Mouse (Mus musculus): ENCODE data around the gene Pzp. TPM values are rescaled to one million over a fixed set of nuclear protein-coding genes. Genes with fewer than 3 reads are reported as not detected.
A peak's percentile ranks its signal among the peaks of the same experiment; 100 is the strongest.

Gene Pzp
- polyA plus RNA-seq, 1 experiment from 2014 or later: not detected

DNA sequence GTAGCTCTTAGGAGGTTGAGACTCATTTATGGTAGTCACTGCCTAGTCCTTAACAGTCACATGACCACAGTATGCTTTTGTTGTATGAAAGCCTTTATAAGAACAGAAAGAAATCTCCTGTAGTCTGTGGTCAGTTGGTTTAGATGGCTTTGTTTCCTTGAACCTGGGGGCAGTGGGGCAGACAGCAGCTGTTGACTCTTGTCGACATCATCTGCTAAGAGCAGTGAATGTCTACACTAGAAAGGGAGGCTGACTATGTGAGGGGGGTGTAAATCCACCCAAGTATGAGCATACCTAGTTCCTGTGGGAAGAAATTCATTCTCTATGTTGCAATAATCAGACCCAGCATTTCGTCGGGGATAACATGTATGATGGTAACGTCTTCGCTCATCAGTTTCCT, 79.5 kb downstream of the Pzp start:
- Histone ChIP-seq H3K9ac (ENCODE audit: low read length) (no peak overlapping the region), H3K4me3 (ENCODE audit: low read depth, low read length) (no peak overlapping the region), H3K4me2 (ENCODE audit: low read depth) (no peak overlapping the region), H3K27me3 (ENCODE audit: control insufficient read depth, insufficient read depth, low read length) (no peaks in the 10 kb centered on the region), H3K4me1 (ENCODE audit: control insufficient read depth, insufficient read depth, low read length) (no peaks in the 10 kb centered on the region), H3K36me3 (ENCODE audit: control insufficient read depth, insufficient read depth, low read length) (no peaks in the 10 kb centered on the region), H3K27ac (ENCODE audit: low read depth, low read length) (no peak overlapping the region), H3K9me3 (ENCODE audit: control insufficient read depth, low read length) (no peaks in the 10 kb centered on the region)
- ATAC-seq (ENCODE audit: insufficient read depth, low FRiP score, low TSS enrichment) (no peak), DNase-seq (ENCODE audit: low spot score) (no peak)
- 95% methylated on average over 5 of the region's 5 CpGs for WGBS

DNA sequence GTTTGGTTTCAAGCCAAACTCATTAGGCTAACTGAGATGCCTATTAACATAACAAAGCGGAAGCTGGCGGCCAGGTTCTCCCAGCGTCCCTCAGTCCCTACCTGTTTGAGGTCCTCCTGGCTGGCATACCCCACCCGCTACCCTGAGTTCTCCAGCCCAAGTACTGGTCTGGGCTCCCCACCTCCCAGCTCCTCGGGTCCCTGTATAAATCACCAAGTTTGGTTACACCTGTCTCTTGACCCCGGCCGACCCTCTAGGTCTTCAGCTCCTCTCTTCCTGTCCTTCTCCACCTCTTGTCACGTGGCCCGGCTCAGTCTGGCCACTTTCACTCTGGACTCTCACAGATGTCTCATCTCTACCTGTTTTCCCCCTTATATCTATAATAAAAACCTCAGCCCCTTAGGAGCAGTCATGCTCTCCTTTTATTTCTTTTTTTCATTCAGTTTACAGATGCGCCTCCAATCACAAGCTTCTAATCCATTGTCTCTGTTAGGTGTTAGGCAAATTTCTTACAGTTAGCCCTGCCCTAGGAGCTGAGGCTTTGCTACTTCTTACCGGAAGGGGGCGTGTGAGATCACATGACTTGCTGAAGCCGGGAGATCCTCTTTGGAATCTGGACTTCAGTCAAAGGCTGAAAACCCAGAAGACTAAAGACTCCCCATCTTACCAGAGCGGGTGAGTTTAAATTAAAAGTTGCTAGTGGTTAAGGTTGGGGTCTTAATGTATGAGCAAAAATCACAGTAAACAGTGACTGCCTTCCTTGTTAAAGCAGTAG, 80.6 kb downstream of the Pzp start:
- Histone ChIP-seq H3K36me3 (ENCODE audit: control insufficient read depth, insufficient read depth, low read length) (no peaks in the 10 kb centered on the region), H3K4me3 (ENCODE audit: low read depth, low read length) (no peak overlapping the region), H3K4me1 (ENCODE audit: control insufficient read depth, insufficient read depth, low read length) (no peaks in the 10 kb centered on the region), H3K9ac (ENCODE audit: low read length) (no peak overlapping the region), H3K27ac (ENCODE audit: low read depth, low read length) (no peak overlapping the region), H3K4me2 (ENCODE audit: low read depth) (no peak overlapping the region), H3K27me3 (ENCODE audit: control insufficient read depth, insufficient read depth, low read length) (no peaks in the 10 kb centered on the region), H3K9me3 (ENCODE audit: control insufficient read depth, low read length) (no peaks in the 10 kb centered on the region)
- DNase-seq (ENCODE audit: low spot score) (peak; percentile 41), ATAC-seq (ENCODE audit: insufficient read depth, low FRiP score, low TSS enrichment) (no peak)
- 13% methylated on average over 14 of the region's 14 CpGs for whole genome bisulfite sequencing

DNA sequence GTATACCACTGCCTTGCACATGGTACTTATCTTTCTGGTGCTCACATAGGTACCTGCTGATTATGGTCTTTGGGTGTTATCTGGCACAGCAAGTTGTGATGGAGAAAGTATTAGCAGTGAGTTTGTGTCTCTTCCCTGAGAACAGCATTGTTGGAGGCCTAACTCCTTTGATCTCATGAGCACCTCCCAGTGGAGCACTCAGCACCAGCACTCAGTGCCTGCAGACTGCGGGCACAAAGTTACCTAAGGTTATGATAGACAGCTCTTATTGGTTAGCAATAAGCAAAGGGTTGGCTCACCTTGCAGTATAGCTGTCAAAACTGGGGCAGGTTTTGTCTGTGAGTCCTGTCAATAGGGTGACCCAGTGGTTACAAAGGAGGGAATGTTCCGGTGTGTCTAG, 86.3 kb downstream of the Pzp start:
- DNase-seq (ENCODE audit: low spot score) (no peak), ATAC-seq (ENCODE audit: insufficient read depth, low FRiP score, low TSS enrichment) (no peak)
- Histone ChIP-seq H3K9me3 (ENCODE audit: control insufficient read depth, low read length) (no peaks in the 10 kb centered on the region), H3K36me3 (ENCODE audit: control insufficient read depth, insufficient read depth, low read length) (peaks cover 7% of the 10 kb centered on the region), H3K27ac (ENCODE audit: low read depth, low read length) (no peak overlapping the region), H3K4me3 (ENCODE audit: low read depth, low read length) (no peak overlapping the region), H3K9ac (ENCODE audit: low read length) (no peak overlapping the region), H3K27me3 (ENCODE audit: control insufficient read depth, insufficient read depth, low read length) (no peaks in the 10 kb centered on the region), H3K4me1 (ENCODE audit: control insufficient read depth, insufficient read depth, low read length) (peaks cover 10% of the 10 kb centered on the region; the same call in 1 of the 2 replicates), H3K4me2 (ENCODE audit: low read depth) (no peak overlapping the region)
- 94% methylated on average over 2 of the region's 2 CpGs for WGBS

DNA sequence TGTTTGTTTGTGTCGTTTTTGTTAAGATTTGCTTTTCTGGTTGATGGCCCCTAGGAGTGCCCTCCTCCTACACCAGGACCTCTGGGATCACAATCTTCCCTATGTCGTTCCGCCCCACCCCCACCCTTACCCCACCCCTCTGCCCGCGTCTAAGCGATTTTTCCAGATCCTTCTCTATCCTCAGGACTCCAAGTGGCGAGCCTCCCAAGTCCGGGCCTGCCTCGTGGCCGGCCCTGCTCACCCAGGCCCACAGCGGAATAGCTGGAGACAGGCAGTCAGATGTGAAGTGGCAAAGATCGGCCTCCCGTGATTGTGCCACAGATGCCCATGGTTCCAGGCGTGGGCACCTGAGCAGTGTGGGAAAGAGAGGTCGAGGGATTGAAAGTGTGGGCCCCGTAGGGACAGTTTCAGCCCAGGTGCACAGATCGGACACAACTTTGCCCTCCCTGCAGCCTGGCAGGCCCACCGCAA, 87.6 kb downstream of the Pzp start:
- WGBS: 31% methylated on average over 18 of the region's 18 CpGs
- Histone ChIP-seq H3K4me1 (ENCODE audit: control insufficient read depth, insufficient read depth, low read length) (peaks cover 10% of the 10 kb centered on the region; the same call in 1 of the 2 replicates), H3K36me3 (ENCODE audit: control insufficient read depth, insufficient read depth, low read length) (peaks cover 14% of the 10 kb centered on the region), H3K9me3 (ENCODE audit: control insufficient read depth, low read length) (no peaks in the 10 kb centered on the region), H3K4me2 (ENCODE audit: low read depth) (peak overlapping the region; percentile 69), H3K9ac (ENCODE audit: low read length) (peak overlapping the region; percentile 47), H3K4me3 (ENCODE audit: low read depth, low read length) (peak overlapping the region; percentile 97; the same call in 1 of the 2 replicates), H3K27me3 (ENCODE audit: control insufficient read depth, insufficient read depth, low read length) (no peaks in the 10 kb centered on the region), H3K27ac (ENCODE audit: low read depth, low read length) (no peak overlapping the region)
- ATAC-seq (ENCODE audit: insufficient read depth, low FRiP score, low TSS enrichment) (peak; percentile 48), DNase-seq (ENCODE audit: low spot score) (no peak)

DNA sequence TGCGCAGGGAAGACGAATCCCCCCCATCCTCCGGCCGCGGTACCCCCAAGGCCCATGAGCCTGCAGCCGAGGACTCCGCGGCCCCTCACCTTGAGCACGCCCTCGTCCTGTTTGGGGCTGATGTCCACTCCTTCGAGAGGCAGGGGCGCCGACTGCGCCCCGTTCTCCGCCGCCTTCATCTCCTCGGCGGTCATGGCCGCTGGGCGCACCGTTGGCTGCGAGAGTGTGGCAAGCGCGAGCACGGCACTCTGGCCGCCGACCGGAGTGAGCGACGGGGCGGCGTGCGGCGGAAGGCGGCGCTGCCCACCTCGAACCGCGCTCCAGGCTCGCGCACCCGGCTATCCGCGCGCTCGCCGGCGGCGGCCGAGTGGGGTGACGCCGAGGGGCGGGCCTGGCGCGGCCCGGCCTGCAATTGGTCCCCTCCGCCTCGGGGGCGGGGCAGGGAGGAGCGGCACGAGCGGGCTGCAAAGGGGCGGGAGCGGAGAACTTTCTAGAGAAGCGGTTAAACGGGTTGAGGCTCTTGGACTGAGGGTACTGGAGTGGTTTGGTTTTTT, 88.1 kb downstream of the Pzp start, which contains the start of gene Fkbp4:
Gene Fkbp4, minus strand, starts transcription at position 361 of the 554 bp plus-strand sequence.
- Histone ChIP-seq H3K4me2 (ENCODE audit: low read depth) (peak within 1 kb of the TSS; percentile 69), H3K27me3 (ENCODE audit: control insufficient read depth, insufficient read depth, low read length) (no peaks in the 10 kb centered on the region), H3K4me1 (ENCODE audit: control insufficient read depth, insufficient read depth, low read length) (peaks cover 10% of the 10 kb centered on the region; the same call in 1 of the 2 replicates), H3K4me3 (ENCODE audit: low read depth, low read length) (peak within 1 kb of the TSS; percentile 97), H3K36me3 (ENCODE audit: control insufficient read depth, insufficient read depth, low read length) (peaks cover 15% of the 10 kb centered on the region), H3K9ac (ENCODE audit: low read length) (peak within 1 kb of the TSS; percentile 98), H3K27ac (ENCODE audit: low read depth, low read length) (peak within 1 kb of the TSS; percentile 85), H3K9me3 (ENCODE audit: control insufficient read depth, low read length) (no peaks in the 10 kb centered on the region)
- 0% methylated on average over 65 of the region's 67 CpGs for WGBS
- ATAC-seq (ENCODE audit: insufficient read depth, low FRiP score, low TSS enrichment): peak; percentile 93
- DNase-seq (ENCODE audit: low spot score): peak; percentile 96

DNA sequence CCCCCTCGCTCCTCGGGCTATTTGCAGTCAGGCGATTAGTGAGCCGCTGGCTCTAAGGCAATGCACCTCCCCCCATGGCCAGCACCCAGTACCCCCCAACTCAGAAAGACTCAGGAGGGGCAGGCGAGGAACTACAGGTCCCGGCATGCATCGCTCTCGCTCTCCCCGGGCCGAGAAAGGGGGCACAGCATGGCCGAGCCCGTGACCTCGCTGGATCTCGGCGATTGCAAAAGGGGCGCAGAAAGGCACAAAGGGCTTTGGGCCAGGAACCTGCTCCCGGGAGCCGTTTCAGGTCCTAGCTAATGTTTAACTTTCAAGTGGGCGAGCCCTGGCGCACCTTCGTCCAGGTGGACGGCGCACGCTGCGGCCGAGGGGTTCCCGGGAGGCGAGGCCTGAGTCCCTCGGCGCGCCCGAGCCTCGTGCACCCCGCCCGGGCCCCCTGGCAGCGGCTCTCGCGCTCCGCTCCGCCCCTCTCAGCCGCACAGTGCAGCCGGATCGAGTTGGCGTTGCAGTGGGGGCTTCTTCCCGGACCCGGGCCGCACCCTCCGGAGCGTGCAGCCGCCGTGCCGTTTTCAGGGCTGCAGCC, 88.7 kb downstream of the Pzp start:
- Histone ChIP-seq H3K9me3 (ENCODE audit: control insufficient read depth, low read length) (no peaks in the 10 kb centered on the region), H3K4me2 (ENCODE audit: low read depth) (peak overlapping the region; percentile 69), H3K27ac (ENCODE audit: low read depth, low read length) (peak overlapping the region; percentile 85), H3K27me3 (ENCODE audit: control insufficient read depth, insufficient read depth, low read length) (no peaks in the 10 kb centered on the region), H3K36me3 (ENCODE audit: control insufficient read depth, insufficient read depth, low read length) (peaks cover 18% of the 10 kb centered on the region), H3K4me3 (ENCODE audit: low read depth, low read length) (peak overlapping the region; percentile 97), H3K4me1 (ENCODE audit: control insufficient read depth, insufficient read depth, low read length) (peaks cover 10% of the 10 kb centered on the region; the same call in 1 of the 2 replicates), H3K9ac (ENCODE audit: low read length) (peak overlapping the region; percentile 98)
- peak; percentile 76 for ATAC-seq (ENCODE audit: insufficient read depth, low FRiP score, low TSS enrichment)
- WGBS: under 1% methylated on average over 38 of the region's 52 CpGs
- peak; percentile 78 for DNase-seq (ENCODE audit: low spot score)

DNA sequence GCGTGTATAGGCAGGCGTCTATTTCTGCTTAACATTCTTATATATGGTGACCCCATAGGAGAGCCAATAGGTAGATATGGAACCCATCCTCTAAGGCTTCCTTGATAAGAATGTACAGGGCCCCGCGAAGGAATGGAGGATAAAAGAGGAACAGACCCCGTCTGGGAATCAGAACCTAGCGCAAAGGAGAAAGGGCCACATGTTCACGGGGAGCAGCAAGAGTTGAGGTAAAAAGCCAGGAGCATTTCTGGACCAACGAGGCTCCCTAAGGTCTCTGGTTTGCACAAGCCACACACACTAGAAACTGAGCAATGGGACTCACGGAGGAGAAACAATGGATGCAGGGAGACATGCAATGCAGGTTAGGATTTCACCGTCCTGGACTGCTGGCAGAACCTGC, 89.2 kb downstream of the Pzp start:
- ATAC-seq (ENCODE audit: insufficient read depth, low FRiP score, low TSS enrichment): no peak
- H3K27ac ChIP-seq (ENCODE audit: low read depth, low read length): no peak overlapping the region
- H3K9ac ChIP-seq (ENCODE audit: low read length): peak overlapping the region; percentile 98
- peaks cover 10% of the 10 kb centered on the region; the same call in 1 of the 2 replicates for H3K4me1 ChIP-seq (ENCODE audit: control insufficient read depth, insufficient read depth, low read length)
- 7% methylated on average over 10 of the region's 10 CpGs for WGBS
- H3K27me3 ChIP-seq (ENCODE audit: control insufficient read depth, insufficient read depth, low read length): no peaks in the 10 kb centered on the region
- peak overlapping the region; percentile 69 for H3K4me2 ChIP-seq (ENCODE audit: low read depth)
- DNase-seq (ENCODE audit: low spot score): no peak
- no peaks in the 10 kb centered on the region for H3K9me3 ChIP-seq (ENCODE audit: control insufficient read depth, low read length)
- peak overlapping the region; percentile 97 for H3K4me3 ChIP-seq (ENCODE audit: low read depth, low read length)
- peaks cover 21% of the 10 kb centered on the region for H3K36me3 ChIP-seq (ENCODE audit: control insufficient read depth, insufficient read depth, low read length)

DNA sequence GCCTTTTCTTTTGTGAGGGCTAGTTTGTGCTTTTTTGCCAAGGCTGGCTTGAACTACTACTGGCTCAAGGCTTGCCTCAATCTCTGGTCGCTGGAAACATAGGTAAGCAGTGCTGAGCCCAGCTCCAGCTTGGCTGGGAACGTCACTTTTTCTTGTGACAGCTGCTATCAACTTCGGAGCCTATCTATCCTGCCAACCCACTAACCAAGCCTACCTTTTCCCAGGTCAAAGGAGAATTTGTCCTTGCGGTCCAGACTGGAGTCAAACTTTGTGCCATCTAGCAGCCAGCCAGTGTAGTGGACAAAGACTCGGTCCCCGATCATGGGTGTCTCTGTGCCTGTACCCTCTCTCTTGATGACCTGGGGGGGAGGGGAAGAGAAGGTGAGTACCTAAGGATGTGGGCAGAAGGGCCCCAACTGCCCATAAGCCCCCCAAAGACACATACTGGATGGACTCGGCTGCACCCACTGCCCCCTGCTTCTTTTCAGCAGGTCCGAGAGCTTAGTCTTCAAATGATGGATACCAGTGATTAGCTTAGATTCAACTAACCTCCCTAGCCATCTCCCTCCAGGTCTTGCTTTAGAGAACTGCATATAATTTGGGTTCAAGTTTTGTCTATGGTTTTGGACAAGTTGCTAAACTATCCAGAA, 90.0 kb downstream of the Pzp start:
- peaks cover 28% of the 10 kb centered on the region for H3K36me3 ChIP-seq (ENCODE audit: control insufficient read depth, insufficient read depth, low read length)
- ATAC-seq (ENCODE audit: insufficient read depth, low FRiP score, low TSS enrichment): no peak
- peak overlapping the region; percentile 69 for H3K4me2 ChIP-seq (ENCODE audit: low read depth)

More for the DNA sequence above, 90.0 kb downstream of the Pzp start:
- Histone ChIP-seq H3K4me3 (ENCODE audit: low read depth, low read length) (peak overlapping the region; percentile 97), H3K27ac (ENCODE audit: low read depth, low read length) (no peak overlapping the region), H3K4me1 (ENCODE audit: control insufficient read depth, insufficient read depth, low read length) (peaks cover 10% of the 10 kb centered on the region; the same call in 1 of the 2 replicates), H3K9ac (ENCODE audit: low read length) (0 out of 2 replicates have a peak overlapping the region, but pooled peaks have one; percentile 1), H3K27me3 (ENCODE audit: control insufficient read depth, insufficient read depth, low read length) (no peaks in the 10 kb centered on the region), H3K9me3 (ENCODE audit: control insufficient read depth, low read length) (no peaks in the 10 kb centered on the region)
- WGBS: 93% methylated on average over 8 of the region's 8 CpGs
- no peak for DNase-seq (ENCODE audit: low spot score)

Data from neural tube, embryonic 11.5 days (tissue).